Mouse (Mus musculus) embryo, embryonic 10 days (tissue): ENCODE measurements around the gene Syde2.

ENCODE experiments used
- DNase-seq: peaks from one replicate; pipeline ENCODE4 v3.0.0-alpha.2; 2015; ENCODE audit warnings: low spot score

Syde2 gene

GRCm38 (mm10) chr3:146011544-146012218 lies 24.0 kb downstream of the Syde2 start:
- no peak for DNase-seq

- no peak for DNase-seq
Measured at GRCm38 (mm10) chr3:146013490-146013889, 25.8 kb downstream of the Syde2 start.

GRCm38 (mm10) chr3:146014321-146014720 lies 26.7 kb downstream of the Syde2 start:
- DNase-seq = no peak

GRCm38 (mm10) chr3:146016979-146017378 lies 29.3 kb downstream of the Syde2 start:
- DNase-seq = no peak

GRCm38 (mm10) chr3:146017521-146017920 lies 29.9 kb downstream of the Syde2 start:
- DNase-seq = no peak

GRCm38 (mm10) chr3:146022232-146022631 lies 34.6 kb downstream of the Syde2 start:
- DNase-seq = no peak

GRCm38 (mm10) chr3:146024746-146025145 lies 37.1 kb downstream of the Syde2 start:
- no peak for DNase-seq

GRCm38 (mm10) chr3:146025499-146025898 lies 37.8 kb downstream of the Syde2 start:
- no peak for DNase-seq

- DNase-seq = peak; percentile 20
Measured at GRCm38 (mm10) chr3:146027116-146027515, 39.4 kb downstream of the Syde2 start.

GRCm38 (mm10) chr3:146028406-146028805 lies 40.7 kb downstream of the Syde2 start:
- DNase-seq = no peak

- no peak for DNase-seq
Measured at GRCm38 (mm10) chr3:146029234-146029633, 41.6 kb downstream of the Syde2 start.

GRCm38 (mm10) chr3:146030255-146030836 lies 42.7 kb downstream of the Syde2 start:
- no peak for DNase-seq

- DNase-seq = no peak
Measured at GRCm38 (mm10) chr3:146032976-146033375, 45.3 kb downstream of the Syde2 start.

GRCm38 (mm10) chr3:146037906-146038305 lies 50.2 kb downstream of the Syde2 start:
- DNase-seq = no peak

GRCm38 (mm10) chr3:146039132-146039903 lies 51.6 kb downstream of the Syde2 start:
- DNase-seq = no peak

GRCm38 (mm10) chr3:146041382-146041781 lies 53.7 kb downstream of the Syde2 start:
- DNase-seq = no peak

- no peak for DNase-seq
Measured at GRCm38 (mm10) chr3:146044977-146045376, 57.3 kb downstream of the Syde2 start.

GRCm38 (mm10) chr3:146046076-146046475 lies 58.4 kb downstream of the Syde2 start:
- DNase-seq = no peak

GRCm38 (mm10) chr3:146047704-146048207 lies 60.1 kb downstream of the Syde2 start:
- DNase-seq = peak; percentile 69

- no peak for DNase-seq
Measured at GRCm38 (mm10) chr3:146049951-146050350, 62.3 kb downstream of the Syde2 start.

- DNase-seq = no peak
Measured at GRCm38 (mm10) chr3:146051277-146052007, 63.8 kb downstream of the Syde2 start.
